Mouse (Mus musculus) B cell, adult 67 days (primary cell): ENCODE measurements around the gene Gm5771. TPM values are rescaled to one million over a fixed set of nuclear protein-coding genes. Genes with fewer than 3 reads are reported as not detected.

ENCODE experiments used
- total RNA-seq, 2 experiments: library from RNA; stranded (reverse); gene quantifications; 4 replicates each; pipeline ENCODE4 v1.2.4; 2023

Gene Gm5771
- total RNA-seq = not detected

GRCm38 (mm10) chr6:41392056-41392455 lies at the start of gene Gm5771:
Gene Gm5771 (plus strand): TSS chr6:41392356.

GRCm38 (mm10) chr6:41353932-41354331 lies 38.2 kb upstream of the Gm5771 start, which contains the start of gene Try10:
Gene Try10 (plus strand): TSS chr6:41354105.

GRCm38 (mm10) chr6:41377578-41377977 lies 14.6 kb upstream of the Gm5771 start, which contains the start of gene Prss3:
Gene Prss3 (minus strand): TSS chr6:41377678.

GRCm38 (mm10) chr6:41446045-41446444 lies 53.9 kb downstream of the Gm5771 start, which contains the start of gene Gm10334:
Gene Gm10334 (minus strand): TSS chr6:41446145.

Other genes starting within 250 kb of the Gm5771 start
- gene Try4, start 90.1 kb upstream of the Gm5771 start, total RNA-seq = not detected
- not detected for gene Try5, start 75.5 kb upstream of the Gm5771 start, total RNA-seq
- gene Try10, start 38.3 kb upstream of the Gm5771 start, total RNA-seq = not detected
- gene Prss3, start 14.7 kb upstream of the Gm5771 start, total RNA-seq = not detected
- not detected for gene Gm10334, start 53.8 kb downstream of the Gm5771 start, total RNA-seq
- not detected for gene Prss1, start 66.6 kb downstream of the Gm5771 start, total RNA-seq
- not detected for gene Prss2, start 129.4 kb downstream of the Gm5771 start, total RNA-seq
- gene Ephb6, start 213.1 kb downstream of the Gm5771 start, total RNA-seq = 1 to 10 TPM; 1.2 to 1.8 TPM
- gene Trpv6, start 244.0 kb downstream of the Gm5771 start, total RNA-seq = not detected